Comparison of ENCODE assay signal across 15 mouse cellular contexts in the genomic region with DNA sequence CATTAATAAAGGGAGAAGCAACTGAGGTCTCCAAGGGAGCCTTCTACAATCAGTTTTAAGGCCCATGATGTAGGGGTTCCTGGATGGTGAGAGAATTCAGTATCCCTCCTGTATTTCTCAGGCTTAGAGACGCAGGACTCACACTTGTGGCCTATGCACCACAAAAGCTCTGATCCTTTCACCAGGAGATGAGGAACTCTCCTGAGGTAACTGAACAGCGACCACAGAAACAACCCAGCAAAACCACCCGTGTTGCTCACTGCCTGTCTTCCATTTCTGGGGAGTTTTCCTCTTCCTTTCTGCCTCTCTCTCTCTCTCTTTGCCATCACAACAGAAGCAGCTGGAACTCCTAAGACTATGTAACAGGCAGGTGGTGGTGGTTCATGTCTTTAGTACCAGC.
DNase-seq lines count a peak whose midpoint lies in the region; ATAC-seq lines count a peak whose summit lies in the region.
"Had no signal": no experiment of that assay in that cellular context is flagged by ENCODE, and none has a peak within 500 bp of the region (broad histone marks: within the 10 kb centered on the region; RNA-seq: fewer than 3 reads in every experiment).

No protein-coding gene starts in this region.

- DNase-seq in 416B (ENCODE audit: low read depth) = peak; percentile 42
- DNase-seq in cerebellum, adult 9-11 months = no peak
- DNase-seq: adrenal gland, adult 8-10 months; adrenal gland, postnatal 14 days; adrenal gland, postnatal 36 days; cerebellum, adult 11-12 months; cerebellum, adult 2 months; cerebellum, adult 9-10 months; cerebellum, postnatal 14 days; embryo, embryonic 11 days had no signal

- ATAC-seq in granulocyte monocyte progenitor cell, adult 5-6 weeks (replicated peaks; ENCODE audit: poor library complexity, severe bottlenecking) = peak; percentile 44; the same call in 1 of the 2 replicates
- peak; percentile 80 for ATAC-seq in megakaryocyte progenitor cell, adult 5-6 weeks (replicated peaks; ENCODE audit: poor library complexity)
- no peak for ATAC-seq in megakaryocyte-erythroid progenitor cell, adult 5-6 weeks (replicated peaks; ENCODE audit: low FRiP score, low TSS enrichment, poor library complexity, severe bottlenecking)
- ATAC-seq: forebrain, embryonic 14.5 days; forebrain, embryonic 16.5 days had no signal
